Mouse (Mus musculus) hindbrain, embryonic 16.5 days (tissue): ENCODE data around the gene Banf1. TPM values are rescaled to one million over a fixed set of nuclear protein-coding genes. Genes with fewer than 3 reads are reported as not detected.
"Not testable (repeated sequence)": the region's sequence is repeated elsewhere in the genome, so short reads cannot be mapped to it uniquely, and the experiment has no call there.

Experiments
- ATAC-seq: fragments of 200-750 bp; cut with Nextera tagmentation; 2 replicates; pipeline ENCODE4 v1.8.0; 2017; ENCODE audit warnings: moderate TSS enrichment, moderate library complexity
- H3K27ac ChIP-seq: fragments of 300-500 bp; sonication (generic); 2 replicates; pipeline ENCODE4 v1.5.1; 2014; ENCODE audit warnings: low read depth, mild to moderate bottlenecking, control low read depth, low read length, moderate library complexity
- H3K27me3 ChIP-seq: fragments of 300-500 bp; sonication (generic); replicated peaks from 2 replicates; pipeline ENCODE4 v1.6.1; 2014; ENCODE audit warnings: low read length; ENCODE audit not compliant: control insufficient read depth, insufficient read depth
- H3K36me3 ChIP-seq: fragments of 300-500 bp; sonication (generic); 2 replicates; pipeline ENCODE4 v1.6.1; 2014; ENCODE audit warnings: mild to moderate bottlenecking, low read length, moderate library complexity, mixed read lengths; ENCODE audit not compliant: control insufficient read depth, insufficient read depth
- H3K4me1 ChIP-seq: fragments of 300-500 bp; sonication (generic); 2 replicates; pipeline ENCODE4 v1.6.1; 2014; ENCODE audit warnings: low read depth, low read length; ENCODE audit not compliant: control insufficient read depth, insufficient read depth
- H3K4me2 ChIP-seq: fragments of 300-500 bp; sonication (generic); 2 replicates; pipeline ENCODE4 v1.6.1; 2014; ENCODE audit warnings: mild to moderate bottlenecking, low read length, control low read depth, moderate library complexity
- H3K4me3 ChIP-seq: fragments of 300-500 bp; sonication (generic); 2 replicates; pipeline ENCODE4 v1.5.1; 2014; ENCODE audit warnings: mild to moderate bottlenecking, low read length, control low read depth, moderate library complexity
- H3K9ac ChIP-seq: fragments of 300-500 bp; sonication (generic); 2 replicates; pipeline ENCODE4 v1.6.1; 2014; ENCODE audit warnings: low read depth, mild to moderate bottlenecking, control low read depth, low read length, moderate library complexity
- H3K9me3 ChIP-seq: fragments of 300-500 bp; sonication (generic); 2 replicates; pipeline ENCODE4 v1.6.1; 2014; ENCODE audit warnings: mild to moderate bottlenecking, low read length, moderate library complexity; ENCODE audit not compliant: control insufficient read depth
- WGBS: fragments of 180-500 bp; shearing (Covaris S2); extraction: QIAGEN DNeasy Blood & Tissue Kit; methylation state at CpG from one replicate; pipeline ENCODE4 v1.1.7; 2014; 5-methylcytosine and 5-hydroxymethylcytosine counted together
- polyA plus RNA-seq: library from polyadenylated mRNA; unstranded; fragments of >200 nt; fragmentation: Nextera tagmentation; extraction: Ambion mirVana; gene quantifications from 2 replicates; pipeline ENCODE4 v1.2.1, GENCODE M21; 2015

The Banf1 gene
- polyA plus RNA-seq, 1 experiment from 2014 or later = 333 TPM

DNA sequence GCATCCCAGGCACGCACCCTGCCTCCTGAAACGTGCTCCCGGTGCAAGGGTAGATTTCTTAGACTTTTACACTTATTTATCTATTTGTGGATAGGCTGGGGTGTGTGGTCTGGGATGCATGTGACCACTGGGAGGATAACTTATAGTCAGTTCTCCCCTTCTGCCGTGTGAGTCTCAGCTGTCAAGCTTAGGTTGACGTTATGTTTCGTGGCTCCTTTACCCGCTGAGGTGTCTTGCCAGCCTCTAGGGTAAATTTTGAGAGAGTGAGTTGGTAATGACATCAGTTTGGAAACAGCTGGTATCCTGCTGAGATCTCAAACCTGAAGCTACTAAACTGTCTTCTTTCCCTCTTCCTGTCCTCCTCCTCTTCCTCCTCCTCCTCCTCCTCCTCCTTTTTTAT lies 39.0 kb upstream of the Banf1 start:
- H3K9me3 ChIP-seq = no peaks in the 10 kb centered on the region
- no peaks in the 10 kb centered on the region for H3K36me3 ChIP-seq
- WGBS = 27% methylated on average over 7 of the region's 7 CpGs
- H3K4me1 ChIP-seq = peaks cover 13% of the 10 kb centered on the region
- no peak for ATAC-seq
- no peaks in the 10 kb centered on the region for H3K27me3 ChIP-seq
- peak overlapping the region; percentile 56 for H3K4me2 ChIP-seq
- H3K27ac ChIP-seq = peak overlapping the region; percentile 31; the same call in 1 of the 2 replicates
- H3K4me3 ChIP-seq = peak overlapping the region; percentile 34
- H3K9ac ChIP-seq = peak overlapping the region; percentile 46; the same call in 1 of the 2 replicates

DNA sequence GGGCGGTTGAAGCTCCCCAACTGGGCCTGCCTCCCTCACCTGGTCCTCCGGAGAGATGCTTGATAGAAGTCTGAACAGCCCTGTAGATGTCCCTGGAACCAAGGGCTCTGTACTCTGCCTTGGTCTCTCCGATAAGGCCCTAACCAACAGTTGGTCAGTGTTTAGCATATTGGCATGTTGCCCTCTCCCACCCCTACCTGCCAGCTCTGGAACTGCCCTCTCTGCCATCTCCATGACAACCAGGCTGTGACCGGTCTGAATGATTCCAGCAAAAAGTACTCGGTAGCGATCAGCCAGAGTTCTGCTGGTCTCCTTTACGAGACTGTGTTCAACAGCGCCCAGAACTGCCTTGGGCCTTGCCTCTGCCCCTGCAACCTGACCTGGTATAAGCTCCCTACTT lies 35.3 kb upstream of the Banf1 start, which contains the start of gene Tsga10ip:
Tsga10ip (minus strand) TSS at position 234 of the 400 bp plus-strand sequence.
- peaks cover 5% of the 10 kb centered on the region for H3K4me1 ChIP-seq
- H3K9me3 ChIP-seq = no peaks in the 10 kb centered on the region
- no peak within 1 kb of the TSS for H3K27ac ChIP-seq
- H3K4me3 ChIP-seq = no peak within 1 kb of the TSS
- 70% methylated on average over 8 of the region's 8 CpGs for WGBS
- H3K27me3 ChIP-seq = no peaks in the 10 kb centered on the region
- H3K36me3 ChIP-seq = no peaks in the 10 kb centered on the region
- no peak within 1 kb of the TSS for H3K9ac ChIP-seq
- no peak for ATAC-seq
- no peak within 1 kb of the TSS for H3K4me2 ChIP-seq

DNA sequence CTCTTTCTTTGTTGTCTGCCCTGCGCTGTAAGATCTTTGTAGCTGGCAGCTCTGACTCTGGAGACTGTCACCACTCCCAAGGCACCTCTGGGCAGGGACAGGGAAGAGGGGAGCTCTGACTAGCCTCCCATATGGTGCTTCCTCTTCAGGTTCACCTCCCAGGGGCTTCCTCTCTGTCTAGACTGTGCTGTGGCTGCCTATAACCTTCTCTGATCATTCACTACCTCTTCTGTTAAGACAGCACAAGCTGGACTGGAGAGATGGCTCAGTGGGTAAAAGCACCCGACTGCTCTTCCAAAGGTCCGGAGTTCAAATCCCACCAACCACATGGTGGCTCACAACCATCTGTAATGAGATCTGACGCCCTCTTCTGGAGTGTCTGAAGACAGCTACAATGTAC lies 34.1 kb upstream of the Banf1 start:
- not testable (repeated sequence) for H3K9me3 ChIP-seq, ATAC-seq, H3K36me3 ChIP-seq, H3K27me3 ChIP-seq, H3K4me3 ChIP-seq, H3K4me1 ChIP-seq, H3K27ac ChIP-seq, H3K4me2 ChIP-seq, H3K9ac ChIP-seq
- WGBS = 67% methylated on average over 4 of the region's 4 CpGs

DNA sequence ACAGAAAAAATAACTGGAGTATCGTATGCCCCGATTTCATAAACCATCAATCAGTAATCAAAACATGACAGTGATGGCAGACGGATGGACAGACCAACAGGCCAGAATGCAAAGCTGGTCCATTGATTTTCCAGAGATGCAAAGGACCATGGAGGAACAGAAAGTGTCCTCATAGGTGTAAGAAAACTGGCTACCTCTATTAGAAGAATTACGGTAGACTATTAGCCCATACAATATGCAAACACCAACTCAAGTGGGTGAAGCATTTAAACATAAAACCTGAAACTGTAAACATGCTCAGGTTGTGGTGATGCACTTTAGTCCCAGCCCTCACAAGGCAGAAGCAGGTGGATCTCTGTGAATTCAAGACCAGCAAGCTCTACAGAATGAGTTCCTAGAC lies 28.4 kb upstream of the Banf1 start:
- Histone ChIP-seq H3K4me1 (no peaks in the 10 kb centered on the region; the same call in 1 of the 2 replicates), H3K9me3 (no peaks in the 10 kb centered on the region), H3K9ac (no peak overlapping the region), H3K4me3 (no peak overlapping the region), H3K27me3 (no peaks in the 10 kb centered on the region), H3K27ac (no peak overlapping the region), H3K36me3 (no peaks in the 10 kb centered on the region), H3K4me2 (no peak overlapping the region)
- 75% methylated on average over 4 of the region's 4 CpGs for WGBS
- no peak for ATAC-seq

DNA sequence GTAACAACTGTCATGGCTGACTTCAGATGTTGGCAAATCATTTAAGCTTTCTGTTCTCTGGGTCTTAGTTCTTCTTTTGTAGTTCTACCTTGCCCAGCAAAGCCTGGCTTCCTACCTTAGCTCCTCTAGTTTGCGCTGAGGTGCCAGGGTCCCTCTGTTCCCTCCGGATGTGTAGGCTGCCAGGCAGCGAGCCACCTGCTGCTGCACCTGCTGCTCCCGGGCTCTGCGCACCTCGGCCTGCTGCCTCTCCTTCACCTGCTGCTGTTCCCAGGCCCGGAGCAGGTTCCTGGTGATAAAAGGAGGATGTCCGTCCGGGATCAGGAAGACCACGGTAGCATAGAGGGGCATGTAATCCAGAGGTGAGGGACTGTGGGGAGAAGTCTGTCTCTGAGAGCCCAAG lies 27.2 kb upstream of the Banf1 start:
- H3K9me3 ChIP-seq = no peaks in the 10 kb centered on the region
- H3K9ac ChIP-seq = no peak overlapping the region
- no peak for ATAC-seq
- no peak overlapping the region for H3K4me2 ChIP-seq
- no peak overlapping the region for H3K4me3 ChIP-seq
- WGBS = 58% methylated on average over 10 of the region's 10 CpGs
- H3K36me3 ChIP-seq = no peaks in the 10 kb centered on the region
- no peaks in the 10 kb centered on the region for H3K27me3 ChIP-seq
- peaks cover 12% of the 10 kb centered on the region for H3K4me1 ChIP-seq
- no peak overlapping the region for H3K27ac ChIP-seq

DNA sequence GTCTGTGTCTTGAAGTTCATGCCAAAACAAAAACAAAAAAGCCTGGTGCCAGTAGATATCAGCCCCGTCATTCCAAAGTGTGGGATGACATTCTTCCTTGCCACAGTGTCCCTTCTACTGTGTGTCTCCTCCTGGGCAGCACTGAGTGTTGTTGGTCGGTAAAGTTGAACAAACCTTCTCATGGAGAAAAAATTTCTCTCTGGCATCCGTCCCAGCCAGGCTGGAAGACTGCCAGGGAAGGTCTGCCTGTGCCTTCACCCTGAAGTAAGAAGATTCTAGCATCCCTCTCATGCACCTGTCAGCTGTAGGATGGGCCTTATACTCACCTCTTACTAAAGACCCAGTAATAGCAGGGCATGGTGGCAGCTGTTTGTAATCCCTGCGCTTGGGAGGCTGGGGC lies 25.9 kb upstream of the Banf1 start:
- H3K9ac ChIP-seq = no peak overlapping the region
- H3K4me3 ChIP-seq = no peak overlapping the region
- H3K27ac ChIP-seq = no peak overlapping the region
- H3K4me1 ChIP-seq = peaks cover 14% of the 10 kb centered on the region
- 48% methylated on average over 4 of the region's 4 CpGs for WGBS
- H3K9me3 ChIP-seq = no peaks in the 10 kb centered on the region
- no peaks in the 10 kb centered on the region for H3K27me3 ChIP-seq
- ATAC-seq = no peak
- H3K36me3 ChIP-seq = no peaks in the 10 kb centered on the region
- H3K4me2 ChIP-seq = no peak overlapping the region

DNA sequence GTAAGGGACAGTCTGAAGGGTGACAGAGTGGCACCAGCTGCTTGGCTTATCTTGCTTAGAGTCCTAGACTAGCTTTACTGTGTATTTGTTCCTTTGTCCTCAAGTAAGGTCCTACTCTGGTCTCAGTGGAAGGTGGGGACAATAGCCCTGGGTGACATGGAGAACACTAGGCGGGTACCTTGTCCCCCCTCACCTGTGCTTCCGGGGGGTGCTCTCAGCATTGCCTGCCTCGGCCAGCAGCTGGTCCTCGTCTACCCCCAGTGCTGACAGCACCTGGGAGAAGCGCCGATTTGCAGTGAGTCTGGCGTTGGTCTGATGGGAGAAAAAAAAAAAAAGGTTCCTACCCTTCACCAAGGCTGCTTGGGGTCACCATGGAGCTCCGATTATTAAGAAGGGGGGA lies 23.4 kb upstream of the Banf1 start:
- Histone ChIP-seq H3K36me3 (no peaks in the 10 kb centered on the region; the same call in 1 of the 2 replicates), H3K27me3 (no peaks in the 10 kb centered on the region), H3K4me1 (peaks cover 28% of the 10 kb centered on the region), H3K9me3 (no peaks in the 10 kb centered on the region), H3K27ac (no peak overlapping the region), H3K4me3 (no peak overlapping the region), H3K4me2 (no peak overlapping the region; the same call in none of the 2 replicates), H3K9ac (no peak overlapping the region)
- WGBS = 85% methylated on average over 8 of the region's 8 CpGs
- ATAC-seq = no peak

DNA sequence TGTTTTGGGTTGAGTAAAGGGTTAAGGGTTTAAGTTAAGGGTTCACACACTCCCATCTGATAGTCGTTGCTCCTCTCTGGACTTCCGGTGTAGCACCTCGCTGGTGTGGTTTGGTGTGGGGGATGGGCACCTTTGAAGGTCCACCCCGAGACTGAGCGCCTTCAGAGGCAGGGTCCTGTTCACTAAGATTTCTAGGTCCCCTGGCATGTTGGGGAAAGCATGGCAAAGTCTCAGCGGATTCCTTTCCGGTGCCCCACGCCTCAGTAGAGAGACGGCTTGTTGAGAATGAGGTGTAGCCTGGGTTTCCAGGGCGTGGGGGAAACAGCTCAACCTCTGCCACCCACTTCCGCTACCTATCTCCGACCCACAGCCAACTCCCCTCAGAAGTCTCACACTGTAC lies 22.7 kb upstream of the Banf1 start:
- WGBS = 55% methylated on average over 12 of the region's 12 CpGs
- H3K27ac ChIP-seq = no peak overlapping the region
- H3K4me1 ChIP-seq = peaks cover 28% of the 10 kb centered on the region
- peak overlapping the region; percentile 92 for H3K4me3 ChIP-seq
- peak overlapping the region; percentile 36; the same call in 1 of the 2 replicates for H3K9ac ChIP-seq
- no peaks in the 10 kb centered on the region for H3K27me3 ChIP-seq
- ATAC-seq = no peak
- H3K36me3 ChIP-seq = peaks cover 3% of the 10 kb centered on the region; the same call in 1 of the 2 replicates
- H3K9me3 ChIP-seq = no peaks in the 10 kb centered on the region
- H3K4me2 ChIP-seq = peak overlapping the region; percentile 63

DNA sequence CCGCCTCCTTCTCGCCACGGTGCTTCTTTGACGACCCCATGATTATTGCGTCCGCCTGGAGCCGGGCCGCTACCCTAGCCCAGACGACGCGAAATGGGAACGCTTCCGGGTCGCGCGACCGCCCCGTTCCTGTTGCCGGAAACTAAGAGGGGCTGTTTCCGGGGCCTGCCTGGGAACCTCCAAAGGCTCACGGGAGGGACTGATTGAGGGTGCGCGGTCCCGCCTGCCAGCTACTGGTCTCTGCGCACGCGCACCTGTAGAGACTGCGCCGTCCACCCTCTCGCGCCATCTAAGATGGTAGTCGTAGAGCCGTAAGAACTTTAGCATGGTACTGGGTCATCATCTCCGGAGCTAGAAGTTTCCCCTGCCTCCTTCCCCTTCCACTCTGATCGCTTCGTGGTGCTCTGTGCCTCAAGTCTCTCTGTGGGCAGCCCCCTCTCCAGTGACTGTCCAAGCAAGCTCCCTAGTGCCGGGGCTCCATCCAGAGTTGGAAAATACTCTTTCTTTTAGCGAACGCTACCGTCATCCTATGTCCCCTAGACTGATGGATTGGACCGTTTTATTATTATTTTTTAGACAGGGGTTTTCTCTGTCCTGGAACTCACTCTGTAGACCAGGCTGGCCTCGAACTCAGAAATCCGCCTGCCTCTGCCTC lies 21.7 kb upstream of the Banf1 start, which contains the start of gene Sart1:
Sart1 (minus strand) TSS at position 116 of the 655 bp plus-strand sequence.
- Histone ChIP-seq H3K27me3 (no peaks in the 10 kb centered on the region), H3K9me3 (no peaks in the 10 kb centered on the region), H3K36me3 (peaks cover 11% of the 10 kb centered on the region), H3K9ac (peak within 1 kb of the TSS; percentile 92), H3K4me2 (peak within 1 kb of the TSS; percentile 63), H3K4me1 (peaks cover 28% of the 10 kb centered on the region), H3K4me3 (peak within 1 kb of the TSS; percentile 92), H3K27ac (peak within 1 kb of the TSS; percentile 89)
- ATAC-seq = peak; percentile 97
- WGBS = 3% methylated on average over 43 of the region's 43 CpGs
